Mouse (Mus musculus): Measurements from ENCODE around the gene Rcl1. TPM values are rescaled to one million over a fixed set of nuclear protein-coding genes. Genes with fewer than 3 reads are reported as not detected.
A peak's percentile ranks its signal among the peaks of the same experiment; 100 is the strongest.

Rcl1 gene
- polyA plus RNA-seq, 1 experiment = 12.8 TPM

DNA sequence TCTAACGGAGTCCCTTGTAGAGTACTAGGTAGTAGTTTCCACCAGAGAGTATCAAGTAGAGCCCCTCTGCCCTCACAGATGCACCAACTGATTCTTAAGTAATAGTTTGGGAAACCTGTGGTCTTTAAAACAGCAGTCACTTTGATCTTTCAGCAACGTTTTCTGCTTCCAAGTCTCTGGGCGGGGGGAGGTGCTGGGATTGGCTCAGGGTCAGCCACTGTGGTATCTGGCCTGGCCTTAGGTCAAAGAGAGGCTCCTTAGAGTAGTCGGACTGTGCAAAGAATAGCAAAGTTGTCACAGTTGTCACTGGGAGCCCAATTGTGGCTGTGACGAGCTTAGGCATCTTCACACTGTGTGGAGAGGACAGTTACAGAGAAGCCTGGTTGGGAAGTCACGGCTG, 26.2 kb downstream of the Rcl1 start:
- no peak overlapping the region for H3K4me3 ChIP-seq (ENCODE audit: insufficient read depth, low read depth, low read length)
- no peaks in the 10 kb centered on the region for H3K4me1 ChIP-seq (ENCODE audit: control insufficient read depth, insufficient read depth, insufficient read length, low read length)
- H3K27ac ChIP-seq (replicated peaks; ENCODE audit: low read depth, low read length) = no peak overlapping the region

DNA sequence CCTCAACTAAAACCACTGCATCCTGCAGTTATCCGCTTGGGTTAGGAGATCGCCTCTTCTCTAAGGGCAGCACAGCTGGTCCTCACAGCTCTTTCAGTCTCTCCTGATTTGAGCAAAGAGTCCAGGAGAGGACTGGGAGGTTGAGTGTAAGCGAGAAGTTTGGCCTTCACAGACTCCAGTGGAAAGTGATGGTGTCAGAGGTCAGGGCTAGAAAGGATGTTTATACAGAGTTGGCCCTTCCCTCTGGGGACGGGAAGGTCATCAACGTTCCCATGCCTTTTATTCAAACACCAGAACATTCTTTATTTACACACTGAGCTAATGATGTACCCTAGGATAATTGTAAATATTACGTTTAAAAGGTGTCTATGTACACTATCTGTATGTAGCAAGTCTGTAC, 27.0 kb downstream of the Rcl1 start:
- Histone ChIP-seq H3K4me3 (ENCODE audit: insufficient read depth, low read depth, low read length) (no peak overlapping the region), H3K27ac (replicated peaks; ENCODE audit: low read depth, low read length) (peak overlapping the region; percentile 3; the same call in 1 of the 2 replicates), H3K4me1 (ENCODE audit: control insufficient read depth, insufficient read depth, insufficient read length, low read length) (no peaks in the 10 kb centered on the region)

DNA sequence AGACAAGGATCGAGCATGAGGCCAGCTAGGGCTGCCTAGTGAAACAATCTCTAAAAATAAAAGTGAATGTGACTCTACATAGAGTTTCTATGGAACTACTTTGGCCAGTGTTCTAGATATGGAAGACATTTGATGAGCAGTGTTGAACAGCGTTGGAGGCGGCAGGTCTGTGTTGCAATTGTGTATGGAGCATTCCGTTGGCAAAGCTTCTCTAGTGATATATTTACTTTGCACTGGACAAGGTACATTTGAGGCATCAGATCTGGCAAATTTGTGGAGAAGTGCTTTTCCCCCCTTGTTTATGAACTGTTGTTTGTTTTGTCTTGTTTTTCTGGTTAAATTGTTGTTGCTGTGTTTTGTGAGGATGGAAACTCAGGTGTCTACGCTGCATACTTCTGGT, 28.4 kb downstream of the Rcl1 start:
- Histone ChIP-seq H3K4me3 (ENCODE audit: insufficient read depth, low read depth, low read length) (no peak overlapping the region), H3K27ac (replicated peaks; ENCODE audit: low read depth, low read length) (no peak overlapping the region), H3K4me1 (ENCODE audit: control insufficient read depth, insufficient read depth, insufficient read length, low read length) (no peaks in the 10 kb centered on the region)

DNA sequence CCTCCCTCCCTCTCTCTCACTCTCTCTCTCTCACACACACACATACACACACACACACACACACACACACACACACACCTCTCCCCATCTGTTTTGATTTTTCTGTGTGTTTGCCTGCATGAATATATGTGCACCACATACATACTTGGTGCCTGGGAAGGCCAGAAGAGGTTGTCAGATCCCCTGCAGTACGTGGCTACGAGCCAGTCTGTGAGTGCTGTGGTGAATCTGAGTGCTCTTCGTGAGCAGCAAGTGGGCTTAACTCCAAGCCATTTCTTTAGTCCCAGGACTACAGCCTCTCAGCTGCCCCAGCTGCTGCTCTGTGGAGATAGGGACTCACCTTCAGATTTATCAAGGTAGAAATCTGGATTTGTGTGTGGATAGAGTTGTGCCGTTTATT, 30.0 kb downstream of the Rcl1 start:
- no peak overlapping the region for H3K27ac ChIP-seq (replicated peaks; ENCODE audit: low read depth, low read length)
- H3K4me3 ChIP-seq (ENCODE audit: insufficient read depth, low read depth, low read length) = no peak overlapping the region
- H3K4me1 ChIP-seq (ENCODE audit: control insufficient read depth, insufficient read depth, insufficient read length, low read length) = no peaks in the 10 kb centered on the region

DNA sequence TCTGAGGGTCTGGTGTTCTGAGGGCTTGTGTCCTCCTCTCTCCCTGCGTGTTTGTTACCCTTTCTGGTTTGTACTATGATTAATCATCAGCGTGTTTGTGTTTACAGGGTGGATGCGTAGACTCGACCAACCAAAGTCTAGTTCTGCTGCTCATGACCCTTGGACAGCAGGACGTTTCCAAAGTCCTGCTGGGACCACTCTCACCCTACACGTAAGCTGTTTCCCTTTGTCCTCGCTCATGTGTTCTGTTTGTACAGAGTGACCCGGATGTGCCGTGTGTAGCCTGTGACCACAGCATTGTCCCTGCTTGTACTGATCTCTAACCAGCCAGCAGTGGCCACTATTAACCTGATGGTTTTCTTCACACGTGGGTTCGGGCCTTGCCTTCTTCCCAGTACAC, 33.1 kb downstream of the Rcl1 start:
- H3K4me1 ChIP-seq (ENCODE audit: control insufficient read depth, insufficient read depth, insufficient read length, low read length) = no peaks in the 10 kb centered on the region
- no peak overlapping the region for H3K4me3 ChIP-seq (ENCODE audit: insufficient read depth, low read depth, low read length)
- H3K27ac ChIP-seq (replicated peaks; ENCODE audit: low read depth, low read length) = no peak overlapping the region

DNA sequence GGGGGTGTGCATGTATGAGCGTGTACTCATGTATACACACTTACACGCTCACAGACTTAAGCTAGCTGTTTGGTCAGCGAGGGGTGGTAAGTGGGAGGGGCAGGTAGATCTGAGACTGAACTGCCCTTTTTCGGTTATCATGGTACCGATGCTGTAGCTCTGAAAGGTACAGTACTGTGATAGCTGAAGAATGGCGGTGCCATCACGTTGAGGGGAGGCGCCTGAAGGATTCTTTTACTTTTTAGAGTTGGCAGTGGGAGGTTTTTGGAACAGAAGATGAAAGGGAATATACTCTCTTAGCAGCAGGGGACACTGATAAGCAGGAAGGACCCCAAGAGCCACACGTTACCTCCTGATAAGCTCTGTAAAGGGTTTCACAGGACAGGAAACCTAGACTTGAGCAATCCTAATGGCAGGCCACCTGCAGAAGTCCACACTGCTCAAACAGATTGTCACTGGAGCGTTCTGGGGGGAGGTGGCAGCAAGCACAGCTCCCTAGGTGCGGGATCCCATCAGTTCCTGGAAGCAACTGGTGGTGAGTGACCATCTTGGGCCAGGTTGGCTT, 34.1 kb downstream of the Rcl1 start:
- H3K27ac ChIP-seq (replicated peaks; ENCODE audit: low read depth, low read length) = no peak overlapping the region
- H3K4me3 ChIP-seq (ENCODE audit: insufficient read depth, low read depth, low read length) = no peak overlapping the region
- no peaks in the 10 kb centered on the region for H3K4me1 ChIP-seq (ENCODE audit: control insufficient read depth, insufficient read depth, insufficient read length, low read length)

DNA sequence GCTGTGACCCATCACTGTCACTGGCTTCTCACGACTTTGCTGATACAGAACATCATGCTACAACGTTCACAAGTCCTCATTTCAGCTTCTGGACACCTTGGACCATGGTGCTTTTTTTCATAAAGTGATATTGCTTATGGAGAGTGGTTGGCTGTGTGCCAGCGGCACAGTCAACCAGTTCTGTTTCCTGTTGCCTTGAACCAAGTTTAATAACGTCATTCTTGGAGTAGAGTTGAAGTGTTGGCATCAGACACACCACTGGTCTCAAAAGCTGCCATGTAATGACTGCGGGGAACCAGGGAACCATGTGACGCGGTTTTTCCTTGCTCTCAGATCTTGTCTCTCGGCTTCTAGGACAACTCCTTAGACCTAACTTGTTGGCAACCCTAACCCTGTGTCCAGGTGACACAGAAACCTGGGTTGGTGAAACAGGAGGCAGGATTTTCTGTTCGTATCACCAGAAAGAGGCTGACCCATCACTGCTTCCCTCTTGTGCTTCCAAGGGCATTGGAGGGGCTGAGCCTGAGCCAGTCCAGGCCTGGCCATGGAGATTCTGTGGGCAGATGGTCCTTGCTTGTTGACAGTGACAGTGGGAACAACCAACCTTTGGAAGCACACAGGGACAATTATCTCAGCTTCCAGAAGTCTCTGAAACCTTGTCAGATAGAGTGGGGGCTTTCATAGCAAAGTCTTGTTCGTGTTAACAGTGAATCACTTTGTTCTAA, 37.5 kb downstream of the Rcl1 start:
- H3K27ac ChIP-seq (replicated peaks; ENCODE audit: low read depth, low read length) = no peak overlapping the region
- H3K4me1 ChIP-seq (ENCODE audit: control insufficient read depth, insufficient read depth, insufficient read length, low read length) = no peaks in the 10 kb centered on the region
- H3K4me3 ChIP-seq (ENCODE audit: insufficient read depth, low read depth, low read length) = no peak overlapping the region

DNA sequence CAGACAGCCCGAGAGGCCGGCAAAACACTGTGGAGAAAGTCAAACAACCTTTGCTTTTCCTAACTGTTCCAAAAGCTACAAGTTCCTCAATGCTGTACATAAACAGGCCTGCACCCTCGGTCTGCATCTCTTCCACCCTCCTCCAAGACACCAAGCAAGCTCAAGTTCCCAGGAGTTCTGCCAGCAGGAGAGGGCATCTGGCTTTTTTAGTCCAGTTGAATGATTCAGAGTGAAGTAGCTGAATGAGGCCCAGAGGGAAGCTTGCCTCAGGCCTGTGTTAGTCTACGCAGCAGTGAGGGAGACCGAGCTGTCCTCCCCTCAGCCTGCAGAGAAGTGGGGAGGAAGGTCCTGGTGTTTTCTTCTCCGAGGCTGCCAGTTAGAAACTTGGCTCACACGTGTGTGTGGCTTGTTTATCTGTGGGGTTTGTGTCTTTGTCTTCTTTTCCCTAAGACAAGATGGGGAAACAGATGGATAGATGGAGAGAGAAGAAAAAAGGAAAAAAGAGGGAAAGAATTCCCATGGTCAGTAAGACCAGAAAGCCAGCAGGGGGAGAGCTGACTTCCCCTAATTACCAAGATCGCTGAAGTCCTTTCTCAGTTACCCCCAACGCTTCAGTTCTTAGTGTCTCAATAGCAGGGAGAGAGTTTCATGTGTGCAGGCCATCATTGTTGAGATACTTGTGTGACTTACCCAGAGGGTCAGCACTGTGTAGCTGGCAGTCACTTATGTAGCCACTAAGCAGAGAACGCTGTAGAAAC, 38.7 kb downstream of the Rcl1 start:
- Histone ChIP-seq H3K4me3 (ENCODE audit: insufficient read depth, low read depth, low read length) (no peak overlapping the region), H3K4me1 (ENCODE audit: control insufficient read depth, insufficient read depth, insufficient read length, low read length) (no peaks in the 10 kb centered on the region), H3K27ac (replicated peaks; ENCODE audit: low read depth, low read length) (no peak overlapping the region)

DNA sequence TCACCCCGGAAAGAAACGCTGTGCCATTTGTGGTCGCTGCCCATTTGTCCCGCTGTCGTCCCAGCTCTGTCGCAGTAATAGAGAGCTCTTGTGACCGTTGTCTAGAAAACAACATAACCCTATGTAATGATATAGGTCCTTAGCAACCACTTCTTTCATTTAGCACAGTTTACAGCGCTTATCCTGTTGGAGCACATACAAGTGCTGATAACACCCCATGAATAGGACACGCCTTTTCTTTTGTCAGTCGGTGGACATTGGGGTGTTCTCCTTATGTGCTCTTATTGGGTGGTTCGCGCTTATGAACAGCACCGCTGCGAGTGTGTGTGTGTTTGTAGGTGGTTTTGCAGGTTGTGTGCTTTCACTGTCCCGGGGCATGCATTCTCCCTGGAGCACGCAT, 39.8 kb downstream of the Rcl1 start:
- Histone ChIP-seq H3K4me3 (ENCODE audit: insufficient read depth, low read depth, low read length) (no peak overlapping the region), H3K4me1 (ENCODE audit: control insufficient read depth, insufficient read depth, insufficient read length, low read length) (no peaks in the 10 kb centered on the region), H3K27ac (replicated peaks; ENCODE audit: low read depth, low read length) (no peak overlapping the region)

DNA sequence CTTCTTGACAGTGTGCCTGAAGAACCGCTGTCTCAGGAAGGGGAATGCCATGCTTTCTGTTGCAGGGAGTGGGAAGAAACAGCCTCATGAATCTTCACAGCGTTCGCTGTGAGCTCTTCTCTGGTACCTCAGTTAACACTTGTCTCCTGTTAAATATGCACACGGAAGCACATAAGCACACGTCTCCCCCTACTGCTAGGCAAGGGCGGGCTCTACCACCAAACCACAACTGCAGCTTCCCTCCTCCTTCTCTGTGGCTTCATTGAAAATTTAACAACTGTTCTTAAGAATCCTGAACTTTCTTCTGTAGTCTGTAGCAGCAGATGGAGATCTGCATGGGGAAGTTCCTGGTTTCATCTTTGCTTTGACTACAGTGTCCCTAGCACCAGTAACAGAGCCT, 41.1 kb downstream of the Rcl1 start:
- Histone ChIP-seq H3K4me1 (ENCODE audit: control insufficient read depth, insufficient read depth, insufficient read length, low read length) (no peaks in the 10 kb centered on the region), H3K4me3 (ENCODE audit: insufficient read depth, low read depth, low read length) (no peak overlapping the region), H3K27ac (replicated peaks; ENCODE audit: low read depth, low read length) (no peak overlapping the region)

DNA sequence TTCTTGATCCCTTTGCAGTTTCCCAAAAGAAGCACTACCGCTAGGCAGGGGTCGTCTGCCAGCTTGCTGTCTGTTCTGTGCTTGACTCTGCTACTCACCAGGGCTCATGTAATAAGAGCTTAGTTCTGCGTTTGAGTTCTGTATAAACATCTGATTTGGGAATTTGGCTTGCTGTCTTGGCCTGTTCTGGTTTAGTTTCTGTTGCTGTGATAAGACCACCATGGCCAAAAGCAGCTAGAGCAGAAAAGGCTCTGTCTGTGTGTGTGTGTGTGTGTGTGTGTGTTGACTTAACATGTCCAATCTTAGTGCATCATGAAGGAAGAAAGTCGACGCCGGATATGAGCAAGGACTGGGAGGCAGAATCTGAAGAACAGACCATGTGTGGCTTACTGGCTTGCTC, 44.2 kb downstream of the Rcl1 start:
- no peaks in the 10 kb centered on the region for H3K4me1 ChIP-seq (ENCODE audit: control insufficient read depth, insufficient read depth, insufficient read length, low read length)
- H3K4me3 ChIP-seq (ENCODE audit: insufficient read depth, low read depth, low read length) = no peak overlapping the region
- no peak overlapping the region for H3K27ac ChIP-seq (replicated peaks; ENCODE audit: low read depth, low read length)

DNA sequence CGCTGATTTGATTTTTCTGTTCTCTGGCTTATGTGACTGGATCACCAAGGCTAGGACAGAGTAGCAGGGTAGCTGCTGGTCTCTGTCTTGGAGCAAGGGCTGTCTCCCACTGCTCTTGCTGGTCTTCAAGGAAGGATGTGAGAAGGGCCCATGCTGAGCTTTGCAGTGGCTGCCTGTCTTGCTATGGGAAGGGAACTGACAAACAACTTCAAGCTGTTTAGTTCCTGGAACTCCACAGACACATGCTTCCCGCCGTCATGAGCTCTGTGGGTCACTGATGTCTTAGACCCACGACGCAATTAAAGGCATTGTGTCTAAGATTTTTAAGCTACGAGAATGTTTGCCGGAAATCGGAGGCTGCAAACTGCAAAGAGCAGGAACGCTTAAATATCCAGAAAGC, 45.6 kb downstream of the Rcl1 start:
- Histone ChIP-seq H3K4me3 (ENCODE audit: insufficient read depth, low read depth, low read length) (no peak overlapping the region), H3K27ac (replicated peaks; ENCODE audit: low read depth, low read length) (0 out of 2 replicates have a peak overlapping the region, but pooled peaks have one; percentile 2), H3K4me1 (ENCODE audit: control insufficient read depth, insufficient read depth, insufficient read length, low read length) (no peaks in the 10 kb centered on the region)

DNA sequence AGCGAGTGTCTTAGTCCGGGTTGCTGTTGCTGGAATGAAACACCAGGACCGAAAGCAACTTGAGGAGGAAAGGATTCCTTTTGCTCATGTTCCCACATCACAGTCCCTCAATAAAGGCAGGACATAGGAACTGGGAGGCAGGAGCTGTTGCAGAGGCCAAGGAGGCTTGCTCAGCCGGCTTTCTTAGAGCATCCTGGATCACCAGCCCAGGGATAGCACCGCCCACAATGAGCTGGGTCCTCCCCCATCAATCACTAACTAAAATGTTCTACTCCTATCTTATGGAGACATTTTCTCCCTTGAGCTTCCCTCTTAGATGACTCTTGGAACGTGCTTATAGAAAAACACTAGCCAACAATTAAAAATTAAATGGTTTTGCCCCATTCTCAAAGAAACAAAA, 48.4 kb downstream of the Rcl1 start:
- H3K4me1 ChIP-seq (ENCODE audit: control insufficient read depth, insufficient read depth, insufficient read length, low read length) = no peaks in the 10 kb centered on the region
- H3K4me3 ChIP-seq (ENCODE audit: insufficient read depth, low read depth, low read length) = no peak overlapping the region
- no peak overlapping the region for H3K27ac ChIP-seq (replicated peaks; ENCODE audit: low read depth, low read length)

DNA sequence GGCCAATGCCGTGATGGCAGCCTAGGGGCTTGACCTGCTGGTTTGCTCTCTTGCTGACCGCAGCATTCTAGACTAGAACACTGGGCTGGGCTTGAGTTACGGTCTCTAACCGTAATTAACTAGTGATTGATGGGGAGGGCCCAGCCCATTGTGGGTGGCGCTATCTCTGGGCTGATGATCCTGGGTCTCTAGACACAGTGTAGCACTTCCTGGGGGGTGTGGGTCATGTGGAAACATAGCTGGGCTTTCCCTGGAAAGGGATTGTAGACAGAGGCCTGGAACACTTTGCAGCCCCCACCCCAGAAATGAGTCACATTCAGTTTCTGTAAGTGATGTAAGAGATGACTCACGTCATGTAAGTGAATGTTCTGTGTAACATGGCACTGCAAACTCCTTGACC, 48.9 kb downstream of the Rcl1 start:
- no peaks in the 10 kb centered on the region for H3K4me1 ChIP-seq (ENCODE audit: control insufficient read depth, insufficient read depth, insufficient read length, low read length)
- H3K4me3 ChIP-seq (ENCODE audit: insufficient read depth, low read depth, low read length) = no peak overlapping the region
- H3K27ac ChIP-seq (replicated peaks; ENCODE audit: low read depth, low read length) = no peak overlapping the region

DNA sequence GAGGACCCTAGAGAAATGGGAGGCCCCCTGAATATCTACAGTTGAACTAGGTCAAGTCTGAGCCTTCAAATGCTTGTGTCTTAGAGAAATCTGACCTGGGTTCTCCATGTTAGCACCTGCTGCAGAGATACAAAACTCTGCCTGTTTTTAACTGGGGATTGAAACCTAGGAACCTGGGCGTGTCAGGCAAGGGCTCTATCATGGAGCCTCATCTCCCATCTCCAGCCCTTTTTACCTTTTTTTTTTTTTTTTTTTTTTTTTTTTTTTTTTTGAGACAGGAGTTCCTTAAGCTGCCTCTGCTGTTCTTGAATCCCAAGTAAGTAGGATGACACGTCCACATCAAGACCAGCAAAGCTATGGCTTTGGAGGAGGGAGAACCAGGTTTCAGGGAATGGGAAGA, 50.3 kb downstream of the Rcl1 start:
- no peak overlapping the region for H3K27ac ChIP-seq (replicated peaks; ENCODE audit: low read depth, low read length)
- H3K4me3 ChIP-seq (ENCODE audit: insufficient read depth, low read depth, low read length) = no peak overlapping the region
- no peaks in the 10 kb centered on the region for H3K4me1 ChIP-seq (ENCODE audit: control insufficient read depth, insufficient read depth, insufficient read length, low read length)

DNA sequence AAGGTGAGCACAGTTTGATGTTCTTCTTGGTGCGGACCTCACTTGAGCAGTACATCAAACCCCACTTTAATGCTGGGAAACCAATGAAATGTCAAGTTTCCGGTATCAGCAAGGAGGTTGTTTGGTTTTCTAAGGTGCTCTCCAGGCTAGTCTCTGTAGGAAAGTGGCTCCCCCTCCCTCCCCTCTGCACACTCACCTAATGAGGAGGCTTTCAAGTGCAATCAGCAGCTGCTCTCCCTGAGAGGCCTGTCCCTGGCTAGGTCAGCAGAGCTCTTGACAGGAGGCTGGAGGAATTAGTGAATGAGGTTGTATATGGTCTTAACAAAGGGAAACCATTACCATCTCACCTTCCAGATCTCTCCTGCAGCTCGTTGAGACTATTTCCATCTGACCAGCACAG, 54.4 kb downstream of the Rcl1 start:
- H3K4me3 ChIP-seq (ENCODE audit: insufficient read depth, low read depth, low read length) = no peak overlapping the region
- no peak overlapping the region for H3K27ac ChIP-seq (replicated peaks; ENCODE audit: low read depth, low read length)
- no peaks in the 10 kb centered on the region for H3K4me1 ChIP-seq (ENCODE audit: control insufficient read depth, insufficient read depth, insufficient read length, low read length)

Data from brown adipose tissue, adult 24 weeks (tissue).